Mouse (Mus musculus): ENCODE measurements around the gene Me3.

The Me3 gene

GRCm38 (mm10) chr7:89828436-89829065 is 196.4 kb downstream of the Me3 start:
- intact Hi-C loops (cut with DNase I): no loop called here

- intact Hi-C loops (cut with DNase I): no loop called here
These were observed 197.0 kb downstream of the Me3 start for GRCm38 (mm10) chr7:89829201-89829600.

DNA sequence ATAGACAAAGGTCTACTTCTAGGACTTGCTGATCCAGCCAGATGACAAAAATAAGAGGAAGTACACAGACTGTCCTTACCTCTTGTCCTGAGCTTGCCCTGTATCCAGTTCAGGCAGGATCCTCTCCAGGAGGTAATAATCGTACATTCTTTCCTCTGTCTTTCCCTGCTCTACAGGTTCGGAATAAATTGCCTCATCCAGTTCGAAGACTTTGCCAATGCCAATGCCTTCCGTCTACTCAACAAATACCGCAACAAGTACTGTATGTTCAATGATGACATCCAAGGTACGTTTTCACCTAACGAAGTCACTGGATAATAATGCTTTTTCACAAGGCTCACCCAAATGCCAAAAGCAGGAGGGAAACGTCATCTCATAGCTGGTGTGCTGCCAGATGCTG is 201.3 kb downstream of the Me3 start:
- intact Hi-C loops (cut with DNase I): no loop called here

DNA sequence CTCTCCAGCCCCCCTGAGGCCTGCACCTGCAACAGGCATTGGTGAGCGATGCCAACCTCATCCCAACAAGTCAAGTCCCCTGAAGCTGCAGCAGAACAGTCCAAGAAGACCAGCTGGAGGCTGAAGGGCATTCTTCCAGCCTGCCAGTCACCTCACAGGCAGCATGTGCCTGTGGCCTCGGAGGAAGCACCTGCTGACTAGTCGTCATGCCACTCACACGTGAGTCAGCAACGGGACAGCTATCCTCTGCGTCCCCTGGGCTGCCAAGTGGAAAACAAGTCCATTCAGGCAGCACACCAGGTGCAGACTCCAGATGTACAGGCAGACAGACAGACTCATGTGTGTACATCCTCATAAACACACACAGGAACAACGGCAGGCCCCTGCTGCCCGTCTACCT is 203.4 kb downstream of the Me3 start:
- intact Hi-C loops (cut with DNase I): no loop called here

DNA sequence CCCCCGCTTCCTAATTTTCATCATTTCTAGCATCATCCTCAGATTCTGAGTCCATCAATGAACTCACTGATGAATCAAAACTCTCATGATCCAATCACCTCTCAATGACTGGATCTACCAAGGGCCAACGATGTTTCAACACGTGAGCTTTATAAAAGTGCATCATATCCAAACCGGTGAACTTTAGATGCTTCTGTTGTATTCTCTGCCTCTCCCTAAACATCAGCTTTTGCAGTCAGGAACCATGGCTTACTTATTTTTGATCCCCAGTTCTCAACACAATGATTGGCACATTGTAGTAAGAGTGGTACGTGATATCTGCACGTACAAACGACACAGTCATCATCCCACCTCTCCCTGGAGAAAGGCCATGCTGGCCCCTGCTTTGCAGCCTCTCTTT is 204.5 kb downstream of the Me3 start:
- intact Hi-C loops (cut with DNase I): no loop called here

DNA sequence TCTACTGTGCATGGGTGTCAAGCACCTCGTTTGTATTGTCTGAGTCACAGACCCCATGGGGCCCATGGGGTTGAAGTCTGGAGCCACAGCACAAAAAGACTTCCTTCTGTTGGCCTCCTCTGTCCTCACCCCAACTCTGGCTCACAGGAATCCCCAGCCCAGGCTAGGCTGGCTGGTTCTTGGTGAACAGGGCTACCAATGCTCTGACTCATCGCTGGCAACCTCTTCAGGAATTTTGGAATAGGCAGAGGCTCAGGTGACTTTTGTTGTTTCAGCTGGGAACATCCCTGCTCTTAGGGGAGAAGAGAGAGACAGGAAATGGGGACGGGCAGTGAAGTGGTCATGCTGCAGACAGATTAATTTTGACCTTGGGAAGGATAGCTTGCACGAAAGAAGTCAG is 205.6 kb downstream of the Me3 start:
- intact Hi-C loops (cut with DNase I): no loop called here

DNA sequence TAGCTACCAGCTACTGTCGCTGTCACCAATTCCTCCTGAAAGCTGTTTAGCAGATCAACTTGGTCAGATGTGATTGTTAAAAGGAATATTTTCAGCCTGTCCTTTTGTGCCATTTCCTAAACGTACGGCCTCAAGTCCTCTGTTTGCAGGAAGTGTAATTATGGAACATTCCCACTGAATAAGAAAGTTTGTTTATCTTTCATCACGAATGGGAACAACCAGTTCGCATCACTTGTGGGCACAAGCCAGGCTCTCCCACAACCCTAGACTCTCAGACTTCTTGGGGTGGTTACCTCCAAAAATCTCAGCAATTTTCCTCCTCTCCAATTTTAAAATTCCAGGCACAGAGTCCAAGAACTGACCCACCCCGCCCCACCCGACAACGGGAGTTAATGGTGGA is 207.5 kb downstream of the Me3 start:
- intact Hi-C loops (cut with DNase I): loop anchor here (10.0 kb wide), 1 partner anchor 135 kb away; no protein-coding TSS in a partner anchor

GRCm38 (mm10) chr7:89841670-89842403 is 209.6 kb downstream of the Me3 start:
- intact Hi-C loops (cut with DNase I): loop anchor here (1.0 to 10.0 kb wide), 2 partner anchors 137 to 342 kb away; no protein-coding TSS in a partner anchor

DNA sequence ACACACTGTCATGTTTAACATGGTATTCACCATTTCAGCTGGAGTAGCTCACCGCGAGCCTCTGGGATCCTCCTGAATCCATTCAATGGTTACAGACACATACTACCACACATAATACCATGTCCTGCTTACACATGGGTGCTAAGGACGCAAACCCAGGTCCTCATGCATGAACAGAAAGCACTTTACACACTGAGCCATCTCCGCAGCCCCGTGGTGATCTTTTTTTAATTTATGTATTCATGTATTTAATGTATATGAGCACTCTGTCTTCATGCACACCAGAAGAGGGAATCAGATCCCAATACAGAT is 210.2 kb downstream of the Me3 start:
- intact Hi-C loops (cut with DNase I): loop anchor here (1.0 to 10.0 kb wide), 2 partner anchors 138 to 342 kb away; no protein-coding TSS in a partner anchor

DNA sequence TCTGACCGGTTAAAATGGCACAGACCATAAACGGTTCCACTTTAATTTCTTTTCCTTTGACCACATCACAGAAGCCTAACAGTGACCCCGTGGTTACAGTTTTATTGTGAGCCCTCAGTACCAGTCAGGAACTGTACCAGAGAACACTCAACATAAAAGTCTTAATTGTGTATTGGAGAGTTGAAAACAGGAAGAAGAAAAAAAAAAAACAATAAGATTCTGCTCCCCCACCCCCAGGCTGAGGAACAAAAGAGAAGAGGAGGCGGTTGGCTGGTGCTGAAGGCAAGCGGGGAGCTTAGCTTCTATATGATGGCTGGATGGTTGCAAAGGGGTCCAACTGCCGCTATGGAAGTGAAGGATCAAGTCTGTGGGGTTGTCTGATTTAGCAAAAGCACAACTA is 210.9 kb downstream of the Me3 start:
- intact Hi-C loops (cut with DNase I): loop anchor here (10.0 kb wide), 1 partner anchor 138 kb away; no protein-coding TSS in a partner anchor

DNA sequence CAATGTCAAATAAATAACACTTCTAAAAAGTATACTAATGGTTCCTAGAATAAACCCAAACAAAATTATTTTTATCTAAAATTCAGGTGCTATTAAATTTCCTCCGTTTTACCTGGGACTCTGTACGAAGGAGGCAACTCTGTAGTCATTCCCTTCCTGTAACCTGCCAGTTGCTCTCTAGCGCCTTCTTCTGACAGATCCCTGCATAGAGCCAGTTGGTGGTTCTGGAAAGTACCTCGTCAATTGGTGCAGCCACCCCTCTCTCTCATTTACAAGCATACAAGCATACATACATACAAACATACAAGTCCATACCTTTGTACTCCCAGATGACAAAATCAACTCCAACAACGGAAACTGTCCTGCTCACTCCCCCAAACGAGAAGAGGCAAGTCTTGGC is 211.3 kb downstream of the Me3 start:
- intact Hi-C loops (cut with DNase I): loop anchor here (10.0 kb wide), 1 partner anchor 139 kb away; no protein-coding TSS in a partner anchor

DNA sequence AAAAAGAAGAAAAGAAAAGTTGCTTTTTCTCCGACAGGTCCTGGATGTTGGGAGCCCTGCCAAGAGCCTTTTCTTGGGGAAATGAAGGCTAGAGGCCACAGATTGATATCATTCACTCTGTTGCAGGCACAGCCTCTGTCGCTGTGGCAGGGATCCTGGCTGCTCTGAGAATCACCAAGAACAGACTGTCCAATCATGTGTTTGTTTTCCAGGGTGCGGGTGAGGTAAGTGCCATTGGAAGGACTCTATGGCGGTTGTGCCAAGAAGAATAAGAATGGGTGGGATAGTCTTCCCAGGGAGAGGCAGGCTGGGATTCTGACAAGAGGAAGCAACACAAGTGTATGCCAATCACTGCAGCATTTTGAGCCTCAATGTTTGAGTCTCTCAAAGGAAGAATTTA is 213.5 kb downstream of the Me3 start:
- intact Hi-C loops (cut with DNase I): loop anchor here (10.0 kb wide), 1 partner anchor 141 kb away; no protein-coding TSS in a partner anchor

GRCm38 (mm10) chr7:89850510-89850909 is 218.3 kb downstream of the Me3 start:
- intact Hi-C loops (cut with DNase I): no loop called here

- intact Hi-C loops (cut with DNase I): no loop called here
These were observed 220.2 kb downstream of the Me3 start for GRCm38 (mm10) chr7:89852158-89853095.

GRCm38 (mm10) chr7:89853131-89853530 is 220.9 kb downstream of the Me3 start:
- intact Hi-C loops (cut with DNase I): no loop called here

GRCm38 (mm10) chr7:89855196-89855595 is 223.0 kb downstream of the Me3 start:
- intact Hi-C loops (cut with DNase I): no loop called here

DNA sequence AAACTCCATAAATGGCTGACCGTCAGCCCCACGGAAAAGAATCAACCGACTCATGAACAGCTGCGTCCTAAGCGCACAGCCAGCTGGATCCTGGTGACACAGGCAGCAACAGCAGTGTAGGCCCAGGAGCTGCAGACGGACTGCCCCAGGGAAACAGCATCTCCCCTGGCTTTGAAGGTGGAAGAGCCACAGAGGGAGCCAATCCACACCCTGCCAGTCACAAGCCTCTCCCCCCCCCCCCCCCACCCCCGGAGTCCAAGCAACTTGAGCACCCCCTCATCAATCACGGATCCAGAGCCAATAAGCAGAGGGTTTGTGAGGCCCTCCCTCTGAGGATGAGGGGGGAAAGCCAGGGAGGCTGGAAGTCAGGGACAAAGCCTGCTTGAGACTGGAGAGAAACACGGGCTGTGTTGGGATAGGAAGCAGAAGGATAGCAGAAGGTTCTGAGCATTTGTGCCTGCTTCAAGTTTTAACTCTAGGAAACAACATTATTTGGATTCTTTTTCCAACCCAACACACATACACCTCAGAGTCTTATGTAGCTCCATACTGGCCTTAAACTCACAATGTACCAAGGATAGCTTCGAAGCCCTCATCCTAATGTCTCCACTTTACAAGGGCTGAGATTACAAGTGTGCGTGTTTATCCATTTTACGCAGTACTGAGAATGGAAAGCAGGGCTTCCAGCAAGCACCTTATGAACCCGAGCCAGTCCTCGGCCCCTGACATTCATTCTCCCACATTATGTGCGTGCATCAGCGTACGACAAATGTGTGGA is 224.4 kb downstream of the Me3 start:
- intact Hi-C loops (cut with DNase I): no loop called here

GRCm38 (mm10) chr7:89864769-89865168 is 232.6 kb downstream of the Me3 start:
- intact Hi-C loops (cut with DNase I): no loop called here

GRCm38 (mm10) chr7:89867221-89867620 is 235.0 kb downstream of the Me3 start:
- intact Hi-C loops (cut with DNase I): no loop called here

- intact Hi-C loops (cut with DNase I): no loop called here
These were observed 247.5 kb downstream of the Me3 start for GRCm38 (mm10) chr7:89879686-89880085.

DNA sequence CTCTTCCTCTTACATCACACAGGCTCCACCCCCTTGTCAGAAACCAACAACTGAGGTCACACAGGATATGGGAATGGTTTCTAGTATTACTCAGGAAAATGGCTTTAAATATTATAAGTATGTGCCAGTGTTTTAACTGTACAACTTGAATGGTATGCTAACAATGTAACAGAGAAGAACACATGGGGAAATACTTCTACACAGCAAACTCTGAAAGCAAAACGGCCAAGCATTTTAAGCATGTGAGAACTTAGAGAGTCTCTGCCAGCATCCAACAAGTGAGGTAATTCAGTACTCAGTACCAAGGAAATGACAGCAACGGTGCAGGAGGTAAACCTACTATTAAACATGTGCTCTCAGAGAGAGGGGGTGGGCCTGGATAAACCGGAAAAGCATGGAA is 252.4 kb downstream of the Me3 start:
- intact Hi-C loops (cut with DNase I): no loop called here
